Mouse (Mus musculus): ENCODE data around the gene Stac2. TPM values are rescaled to one million over a fixed set of nuclear protein-coding genes. Genes with fewer than 3 reads are reported as not detected.
A peak's percentile ranks its signal among the peaks of the same experiment; 100 is the strongest.

Stac2 gene
- total and polyA plus RNA-seq, 3 experiments, result 0.07 TPM; not detected in 2

- TF ChIP-seq POLR2A (IDR thresholded peaks at IDR 0.05; ENCODE audit: low read depth, low read length) (peak; percentile 55), SMC3 (IDR thresholded peaks at IDR 0.05; ENCODE audit: low read depth, low read length) (no peak), MAZ (IDR thresholded peaks at IDR 0.05; ENCODE audit: low read depth, low read length) (no peak), ZMIZ1 (IDR thresholded peaks at IDR 0.05; ENCODE audit: low read depth, low read length) (no peak), TCF12 (IDR thresholded peaks at IDR 0.05; ENCODE audit: low read depth, low read length) (peak; percentile 35; the same call in 1 of the 2 replicates), TBP (conservative IDR thresholded peaks at IDR 0.05; ENCODE audit: low read depth, low read length) (0 out of 2 replicates have a peak, but pooled peaks have one; percentile 25), IRF4 (IDR thresholded peaks at IDR 0.05; ENCODE audit: low read depth, low read length) (peak; percentile 17; the same call in 1 of the 2 replicates), NRF1 (IDR thresholded peaks at IDR 0.05; ENCODE audit: low read depth, low read length) (peak; percentile 3; the same call in 1 of the 2 replicates), KAT2A (IDR thresholded peaks at IDR 0.05; ENCODE audit: insufficient replicate concordance, low read length) (no peak), ELF1 (IDR thresholded peaks at IDR 0.05; ENCODE audit: low read depth, low read length) (peak; percentile 39; the same call in 1 of the 2 replicates), NELFE (IDR thresholded peaks at IDR 0.05; ENCODE audit: low read depth, low read length) (peak; percentile 39; the same call in 1 of the 2 replicates)
- Histone ChIP-seq H3K79me2 (replicated peaks; ENCODE audit: control insufficient read depth, extremely low read depth, insufficient read depth, poor library complexity, severe bottlenecking) (peaks cover 10% of the 10 kb centered on the region), H3K4me2 (ENCODE audit: insufficient read depth, low read depth, poor library complexity, severe bottlenecking) (peak within 1 kb of the TSS; percentile 77), H3K9ac (ENCODE audit: insufficient read depth, low read depth) (peak within 1 kb of the TSS; percentile 62), H3K36me3 (replicated peaks in 1 of 2; ENCODE audit: control insufficient read depth in 1 of 2, insufficient read depth in 1 of 2, low read length in 1 of 2) (peaks cover 0 to under 1% of the 10 kb centered on the region in 2 experiments), H3K4me3 (replicated peaks in 1 of 3; ENCODE audit: low read depth in 2 of 3, low read length in 2 of 3, poor library complexity in 1 of 3) (peak within 1 kb of the TSS; percentile 51 to 70 (median 55)), H3K27ac (ENCODE audit: insufficient read depth, low read depth) (peak within 1 kb of the TSS; percentile 14; the same call in 1 of the 2 replicates), H3K9me3 (replicated peaks; ENCODE audit: low read length) (no peaks in the 10 kb centered on the region), H3K4me1 (ENCODE audit: control insufficient read depth in 1 of 2, insufficient read depth in 2 of 2) (peaks cover 17 to 53% of the 10 kb centered on the region in 2 experiments), H3K27me3 (replicated peaks) (peaks cover 25% of the 10 kb centered on the region)
- in situ Hi-C loops (cut with MboI; ENCODE audit: low pct_ligation_motif_present, low pct_unique_long_range_greater_than_20kb, low sequenced_read_pairs) (no loop called here), dilution Hi-C loops (cut with MboI; ENCODE audit: extremely low pct_ligation_motif_present, extremely low pct_unique_long_range_greater_than_20kb, low sequenced_read_pairs) (no loop called here)
- peak; percentile 30 for DNase-seq (ENCODE audit: extremely low read depth)
Observed at GRCm38 (mm10) chr11:98022555-98023371, 30.5 kb downstream of the Stac2 start, which contains the start of gene Cacnb1. Gene Cacnb1, minus strand, starts transcription at chr11:98023034.

GRCm38 (mm10) chr11:98022253-98022554 lies 31.1 kb downstream of the Stac2 start:
- no peaks in the 10 kb centered on the region for H3K9me3 ChIP-seq (replicated peaks; ENCODE audit: low read length)
- H3K27ac ChIP-seq (ENCODE audit: insufficient read depth, low read depth), result no peak overlapping the region
- H3K36me3 ChIP-seq (replicated peaks in 1 of 2; ENCODE audit: control insufficient read depth in 1 of 2, insufficient read depth in 1 of 2, low read length in 1 of 2), result no peaks in the 10 kb centered on the region
- H3K9ac ChIP-seq (ENCODE audit: insufficient read depth, low read depth), result peak overlapping the region; percentile 62
- peaks cover 4% of the 10 kb centered on the region for H3K79me2 ChIP-seq (replicated peaks; ENCODE audit: control insufficient read depth, extremely low read depth, insufficient read depth, poor library complexity, severe bottlenecking)
- dilution Hi-C loops (cut with MboI; ENCODE audit: extremely low pct_ligation_motif_present, extremely low pct_unique_long_range_greater_than_20kb, low sequenced_read_pairs) (no loop called here), in situ Hi-C loops (cut with MboI; ENCODE audit: low pct_ligation_motif_present, low pct_unique_long_range_greater_than_20kb, low sequenced_read_pairs) (no loop called here)
- no peak for DNase-seq (ENCODE audit: extremely low read depth)
- H3K4me1 ChIP-seq (ENCODE audit: control insufficient read depth in 1 of 2, insufficient read depth in 2 of 2), result peaks cover 17 to 53% of the 10 kb centered on the region in 2 experiments
- peaks cover 30% of the 10 kb centered on the region for H3K27me3 ChIP-seq (replicated peaks)
- H3K4me2 ChIP-seq (ENCODE audit: insufficient read depth, low read depth, poor library complexity, severe bottlenecking), result peak overlapping the region; percentile 77
- TF ChIP-seq UBTF (IDR thresholded peaks at IDR 0.05; ENCODE audit: low read depth, low read length) (peak; percentile 83; the same call in 1 of the 2 replicates), NELFE (IDR thresholded peaks at IDR 0.05; ENCODE audit: low read depth, low read length) (no peak), MXI1 (IDR thresholded peaks at IDR 0.05; ENCODE audit: low read depth, low read length) (0 out of 2 replicates have a peak, but pooled peaks have one; percentile 28)
- peak overlapping the region; percentile 51 to 70 (median 55) for H3K4me3 ChIP-seq (replicated peaks in 1 of 3; ENCODE audit: low read depth in 2 of 3, low read length in 2 of 3, poor library complexity in 1 of 3)
